Mouse (Mus musculus): ENCODE measurements at regions not wholly inside any gene's neighbourhood (a gene's known extent, or its start where the extent isn't known, plus 50 kb on each side); places are given as distances from the start of the nearest gene placed in this dataset.

DNA sequence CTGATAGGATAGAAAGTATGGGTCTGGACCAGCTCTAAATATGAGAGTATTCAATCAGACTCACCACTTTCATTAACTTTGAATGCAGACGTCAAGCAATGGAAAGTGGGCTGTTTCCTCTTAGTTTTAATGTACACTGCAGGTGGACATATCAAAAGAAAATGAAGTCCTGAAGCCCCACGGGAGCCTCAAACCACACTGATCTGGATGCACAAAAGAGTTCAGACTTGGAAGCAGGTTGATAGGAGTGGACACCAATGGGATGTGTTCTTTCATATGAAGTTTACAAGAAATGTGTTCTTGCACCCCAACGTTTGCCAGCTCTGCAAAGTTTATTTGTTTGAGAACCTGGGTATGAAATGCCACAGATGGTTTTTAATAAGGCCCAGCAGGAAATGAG lies 141.0 kb downstream of the Spata18 start:
- no peak for TF ChIP-seq CTCF (IDR thresholded peaks at IDR 0.05; ENCODE audit: extremely low read depth, insufficient read depth, low read length)
- no peak for TF ChIP-seq POLR2A (IDR thresholded peaks at IDR 0.05; ENCODE audit: extremely low read depth, insufficient read depth, low read length)
